Mouse (Mus musculus): ENCODE measurements around the gene Xab2. TPM values are rescaled to one million over a fixed set of nuclear protein-coding genes. Genes with fewer than 3 reads are reported as not detected.

Xab2 gene
- total and polyA plus RNA-seq, 2 experiments from 2014 or later: 37.3 to 48.4 TPM

- Histone ChIP-seq H3K4me3 (ENCODE audit: low read depth, low read length) (no peak overlapping the region), H3K36me3 (ENCODE audit: insufficient read depth) (no peaks in the 10 kb centered on the region), H3K27me3 (ENCODE audit: insufficient read depth, low read length) (no peaks in the 10 kb centered on the region), H3K9me3 (ENCODE audit: low read length) (no peaks in the 10 kb centered on the region), H3K4me1 (ENCODE audit: insufficient read depth) (no peaks in the 10 kb centered on the region), H3K9ac (no peak overlapping the region), H3K4me2 (ENCODE audit: low read depth) (no peak overlapping the region), H3K27ac (ENCODE audit: low read depth, low read length) (no peak overlapping the region)
- no peak for DNase-seq
- ATAC-seq: no peak
- TF ChIP-seq CTCF (IDR thresholded peaks at IDR 0.05; ENCODE audit: low read depth): no peak
- WGBS: 80% methylated on average over 11 of the region's 11 CpGs
Measured at GRCm38 (mm10) chr8:3654726-3655508, 33.8 kb upstream of the Xab2 start.

- Histone ChIP-seq H3K4me3 (ENCODE audit: low read depth, low read length) (no peak overlapping the region), H3K27ac (ENCODE audit: low read depth, low read length) (no peak overlapping the region), H3K4me2 (ENCODE audit: low read depth) (no peak overlapping the region), H3K36me3 (ENCODE audit: insufficient read depth) (no peaks in the 10 kb centered on the region), H3K9me3 (ENCODE audit: low read length) (no peaks in the 10 kb centered on the region), H3K9ac (no peak overlapping the region), H3K27me3 (ENCODE audit: insufficient read depth, low read length) (no peaks in the 10 kb centered on the region), H3K4me1 (ENCODE audit: insufficient read depth) (no peaks in the 10 kb centered on the region)
- ATAC-seq (no peak), DNase-seq (no peak)
- 67% methylated on average over 3 of the region's 3 CpGs for WGBS
- no peak for TF ChIP-seq CTCF (IDR thresholded peaks at IDR 0.05; ENCODE audit: low read depth)
Measured at GRCm38 (mm10) chr8:3652845-3653244, 31.7 kb upstream of the Xab2 start.

- Histone ChIP-seq H3K9me3 (ENCODE audit: low read length) (no peaks in the 10 kb centered on the region), H3K27me3 (ENCODE audit: insufficient read depth, low read length) (no peaks in the 10 kb centered on the region), H3K4me1 (ENCODE audit: insufficient read depth) (no peaks in the 10 kb centered on the region), H3K36me3 (ENCODE audit: insufficient read depth) (no peaks in the 10 kb centered on the region), H3K4me3 (ENCODE audit: low read depth, low read length) (no peak overlapping the region), H3K27ac (ENCODE audit: low read depth, low read length) (no peak overlapping the region), H3K4me2 (ENCODE audit: low read depth) (no peak overlapping the region), H3K9ac (no peak overlapping the region)
- ATAC-seq (no peak), DNase-seq (no peak)
- 40% methylated on average over 1 of the region's 1 CpGs for WGBS
- TF ChIP-seq CTCF (IDR thresholded peaks at IDR 0.05; ENCODE audit: low read depth): no peak
Measured at GRCm38 (mm10) chr8:3648990-3649389, 27.9 kb upstream of the Xab2 start.

- no peaks in the 10 kb centered on the region for H3K4me1 ChIP-seq (ENCODE audit: insufficient read depth)
- H3K9ac ChIP-seq: no peak overlapping the region
- H3K4me3 ChIP-seq (ENCODE audit: low read depth, low read length): no peak overlapping the region
- H3K36me3 ChIP-seq (ENCODE audit: insufficient read depth): no peaks in the 10 kb centered on the region
- TF ChIP-seq CTCF (IDR thresholded peaks at IDR 0.05; ENCODE audit: low read depth): no peak
- H3K27ac ChIP-seq (ENCODE audit: low read depth, low read length): no peak overlapping the region
- no peaks in the 10 kb centered on the region for H3K9me3 ChIP-seq (ENCODE audit: low read length)
- no peaks in the 10 kb centered on the region for H3K27me3 ChIP-seq (ENCODE audit: insufficient read depth, low read length)
- 79% methylated on average over 2 of the region's 2 CpGs for WGBS
- ATAC-seq (no peak), DNase-seq (no peak)
- no peak overlapping the region for H3K4me2 ChIP-seq (ENCODE audit: low read depth)
Measured at GRCm38 (mm10) chr8:3648268-3648667, 27.2 kb upstream of the Xab2 start.

- 78% methylated on average over 4 of the region's 4 CpGs for WGBS
- H3K36me3 ChIP-seq (ENCODE audit: insufficient read depth): no peaks in the 10 kb centered on the region
- no peak overlapping the region for H3K4me3 ChIP-seq (ENCODE audit: low read depth, low read length)
- H3K27me3 ChIP-seq (ENCODE audit: insufficient read depth, low read length): no peaks in the 10 kb centered on the region
- no peak overlapping the region for H3K9ac ChIP-seq
- no peak overlapping the region for H3K4me2 ChIP-seq (ENCODE audit: low read depth)
- ATAC-seq (no peak), DNase-seq (no peak)
- no peak overlapping the region for H3K27ac ChIP-seq (ENCODE audit: low read depth, low read length)
- no peaks in the 10 kb centered on the region for H3K4me1 ChIP-seq (ENCODE audit: insufficient read depth)
- H3K9me3 ChIP-seq (ENCODE audit: low read length): no peaks in the 10 kb centered on the region
- no peak for TF ChIP-seq CTCF (IDR thresholded peaks at IDR 0.05; ENCODE audit: low read depth)
Measured at GRCm38 (mm10) chr8:3647561-3647960, 26.4 kb upstream of the Xab2 start.

- WGBS: 84% methylated on average over 6 of the region's 6 CpGs
Measured at GRCm38 (mm10) chr8:3646824-3647531, 25.9 kb upstream of the Xab2 start.

GRCm38 (mm10) chr8:3645804-3646203, 24.7 kb upstream of the Xab2 start:
- Histone ChIP-seq H3K36me3 (ENCODE audit: insufficient read depth) (no peaks in the 10 kb centered on the region; the same call in 1 of the 2 replicates), H3K4me3 (ENCODE audit: low read depth, low read length) (no peak overlapping the region), H3K4me2 (ENCODE audit: low read depth) (no peak overlapping the region), H3K27ac (ENCODE audit: low read depth, low read length) (no peak overlapping the region), H3K9ac (no peak overlapping the region), H3K27me3 (ENCODE audit: insufficient read depth, low read length) (no peaks in the 10 kb centered on the region), H3K4me1 (ENCODE audit: insufficient read depth) (no peaks in the 10 kb centered on the region), H3K9me3 (ENCODE audit: low read length) (no peaks in the 10 kb centered on the region)
- ATAC-seq (no peak), DNase-seq (no peak)
- 28% methylated on average over 5 of the region's 5 CpGs for WGBS
- TF ChIP-seq CTCF (IDR thresholded peaks at IDR 0.05; ENCODE audit: low read depth): no peak

More at GRCm38 (mm10) chr8:3646824-3647531, 25.9 kb upstream of the Xab2 start:
- Histone ChIP-seq H3K27me3 (ENCODE audit: insufficient read depth, low read length) (no peaks in the 10 kb centered on the region), H3K4me3 (ENCODE audit: low read depth, low read length) (no peak overlapping the region), H3K9me3 (ENCODE audit: low read length) (no peaks in the 10 kb centered on the region), H3K9ac (no peak overlapping the region), H3K36me3 (ENCODE audit: insufficient read depth) (no peaks in the 10 kb centered on the region), H3K27ac (ENCODE audit: low read depth, low read length) (no peak overlapping the region), H3K4me1 (ENCODE audit: insufficient read depth) (no peaks in the 10 kb centered on the region), H3K4me2 (ENCODE audit: low read depth) (no peak overlapping the region)
- ATAC-seq: no peak
- DNase-seq: no peak
- no peak for TF ChIP-seq CTCF (IDR thresholded peaks at IDR 0.05; ENCODE audit: low read depth)
